Mouse (Mus musculus) MEL (cell line): ENCODE data around the gene Pitpnm3. TPM values are rescaled to one million over a fixed set of nuclear protein-coding genes. Genes with fewer than 3 reads are reported as not detected.

Experiments
- DNase-seq: peaks from one replicate; pipeline ENCODE4 v3.0.0; 2011; ENCODE audit warnings: low read depth, low spot score
- H3K27ac ChIP-seq: 2 replicates; pipeline ENCODE4 v1.5.1; 2012; ENCODE audit warnings: low read depth, mild to moderate bottlenecking, control low read depth, low read length, moderate library complexity; ENCODE audit not compliant: control insufficient read depth
- H3K27me3 ChIP-seq, 2 experiments: fragments of 150-350 bp in 1 of 2; sonication (generic) in 1 of 2; 2 replicates each; pipeline ENCODE4 v1.6.1; 2012; ENCODE audit warnings: low read length in 2 of 2, mild to moderate bottlenecking in 2 of 2, improper control_type of control experiment in 1 of 2, moderate library complexity in 1 of 2; ENCODE audit not compliant: insufficient read depth in 2 of 2, control insufficient read depth in 1 of 2
- H3K36me3 ChIP-seq, 2 experiments: 2 replicates each; pipeline ENCODE4 v1.6.1; 2012 to 2014; ENCODE audit warnings: low read length in 2 of 2, improper control_type of control experiment in 1 of 2, inconsistent platforms in 1 of 2, mild to moderate bottlenecking in 1 of 2; ENCODE audit not compliant: insufficient read depth in 2 of 2, control insufficient read depth in 1 of 2
- H3K4me1 ChIP-seq, 2 experiments: fragments of 150-350 bp in 1 of 2; sonication (generic) in 1 of 2; 2 replicates each; pipeline ENCODE4 v1.6.1; 2012; ENCODE audit warnings: low read length in 2 of 2, improper control_type of control experiment in 1 of 2, mild to moderate bottlenecking in 1 of 2; ENCODE audit not compliant: insufficient read depth in 2 of 2, control insufficient read depth in 1 of 2
- H3K4me3 ChIP-seq, 2 experiments: fragments of 150-350 bp in 1 of 2; sonication (generic) in 1 of 2; 2 replicates each; pipeline ENCODE4 v1.5.1; 2012; ENCODE audit warnings: low read depth in 2 of 2, low read length in 2 of 2, mild to moderate bottlenecking in 2 of 2, moderate library complexity in 2 of 2, control low read depth in 1 of 2, improper control_type of control experiment in 1 of 2; ENCODE audit not compliant: control insufficient read depth in 1 of 2, insufficient read depth in 1 of 2
- H3K79me2 ChIP-seq: 2 replicates; pipeline ENCODE4 v1.6.1; 2012; ENCODE audit warnings: mild to moderate bottlenecking, low read length, moderate library complexity; ENCODE audit not compliant: control insufficient read depth, poor library complexity, insufficient read depth
- H3K9ac ChIP-seq: 2 replicates; pipeline ENCODE4 v1.6.1; 2012; ENCODE audit warnings: low read depth, mild to moderate bottlenecking, control low read depth, low read length, moderate library complexity; ENCODE audit not compliant: control insufficient read depth, poor library complexity, severe bottlenecking
- H3K9me3 ChIP-seq: fragments of 150-350 bp; sonication (generic); replicated peaks from 2 replicates; pipeline ENCODE4 v1.6.1; 2012; ENCODE audit warnings: mild to moderate bottlenecking, low read length, improper control_type of control experiment, moderate library complexity; ENCODE audit not compliant: insufficient read depth
- CTCF ChIP-seq, 3 experiments: IDR thresholded peaks in 2 of 3; conservative IDR thresholded peaks in 1 of 3; 2 replicates each; pipeline ENCODE4 v1.5.1; 2011 to 2012; ENCODE audit warnings: low read length in 3 of 3, low read depth in 2 of 3, mild to moderate bottlenecking in 2 of 3, improper control_type of control experiment in 1 of 3, inconsistent platforms in 1 of 3, mixed read lengths in 1 of 3, moderate library complexity in 1 of 3; ENCODE audit not compliant: control insufficient read depth in 1 of 3, insufficient read depth in 1 of 3, poor library complexity in 1 of 3, severe bottlenecking in 1 of 3
- E2F4 ChIP-seq: IDR thresholded peaks from 2 replicates; pipeline ENCODE4 v1.6.1; 2011; ENCODE audit warnings: low read depth, low read length, improper control_type of control experiment, borderline replicate concordance
- GABPA ChIP-seq: IDR thresholded peaks from 2 replicates; pipeline ENCODE4 v1.6.1; 2012; ENCODE audit warnings: low read depth, mild to moderate bottlenecking, inconsistent platforms, low read length, improper control_type of control experiment, moderate library complexity
- GATA1 ChIP-seq: IDR thresholded peaks from 2 replicates; pipeline ENCODE4 v1.6.1; 2011; ENCODE audit warnings: low read depth, low read length, improper control_type of control experiment
- KAT2A ChIP-seq: conservative IDR thresholded peaks from 2 replicates; pipeline ENCODE4 v1.6.1; 2012; ENCODE audit warnings: low read depth, low read length, improper control_type of control experiment, inconsistent platforms
- MAFK ChIP-seq: IDR thresholded peaks from 2 replicates; pipeline ENCODE4 v1.6.1; 2011; ENCODE audit warnings: low read depth, mild to moderate bottlenecking, low read length, improper control_type of control experiment, borderline replicate concordance
- MAX ChIP-seq: IDR thresholded peaks from 2 replicates; pipeline ENCODE4 v1.6.1; 2011; ENCODE audit warnings: low read length, improper control_type of control experiment
- MEF2A ChIP-seq: IDR thresholded peaks from 2 replicates; pipeline ENCODE4 v1.6.1; 2014; ENCODE audit warnings: low read depth, mild to moderate bottlenecking, inconsistent platforms, low read length, improper control_type of control experiment; ENCODE audit not compliant: poor library complexity, insufficient replicate concordance, severe bottlenecking; ENCODE audit errors: extremely low read depth
- MYB ChIP-seq: IDR thresholded peaks from 2 replicates; pipeline ENCODE4 v1.6.1; 2011; ENCODE audit warnings: mild to moderate bottlenecking, low read depth, low read length, improper control_type of control experiment
- POLR2A ChIP-seq, 2 experiments: IDR thresholded peaks; 2 replicates each; pipeline ENCODE4 v1.6.1; 2011 to 2012; ENCODE audit warnings: low read length in 2 of 2, mild to moderate bottlenecking in 2 of 2, control low read depth in 1 of 2, improper control_type of control experiment in 1 of 2, low read depth in 1 of 2, moderate library complexity in 1 of 2; ENCODE audit not compliant: control insufficient read depth in 1 of 2, insufficient read depth in 1 of 2, poor library complexity in 1 of 2
- RAD21 ChIP-seq: IDR thresholded peaks from 2 replicates; pipeline ENCODE4 v1.6.1; 2011; ENCODE audit warnings: mild to moderate bottlenecking, low read depth, low read length, improper control_type of control experiment
- RCOR1 ChIP-seq: IDR thresholded peaks from 2 replicates; pipeline ENCODE4 v1.6.1; 2012; ENCODE audit warnings: low read depth, mild to moderate bottlenecking, inconsistent platforms, low read length, improper control_type of control experiment
- SMC3 ChIP-seq: IDR thresholded peaks from 2 replicates; pipeline ENCODE4 v1.6.1; 2011; ENCODE audit warnings: low read depth, low read length, improper control_type of control experiment
- TBP ChIP-seq: IDR thresholded peaks from 2 replicates; pipeline ENCODE4 v1.8.0; 2011; ENCODE audit warnings: low read depth, low read length, improper control_type of control experiment
- TCF12 ChIP-seq: IDR thresholded peaks from 2 replicates; pipeline ENCODE4 v1.6.1; 2014; ENCODE audit warnings: low read depth, mild to moderate bottlenecking, inconsistent platforms, low read length, improper control_type of control experiment, moderate library complexity
- USF1 ChIP-seq: IDR thresholded peaks from 2 replicates; pipeline ENCODE4 v1.6.1; 2014; ENCODE audit warnings: low read depth, mild to moderate bottlenecking, inconsistent platforms, low read length, improper control_type of control experiment, moderate library complexity
- USF2 ChIP-seq, 2 experiments: IDR thresholded peaks; 2 replicates each; pipeline ENCODE4 v1.6.1; 2011 to 2012; ENCODE audit warnings: improper control_type of control experiment in 2 of 2, low read length in 2 of 2, borderline replicate concordance in 1 of 2, inconsistent platforms in 1 of 2, low read depth in 1 of 2, mild to moderate bottlenecking in 1 of 2; ENCODE audit not compliant: insufficient read depth in 1 of 2
- ZC3H11A ChIP-seq: IDR thresholded peaks from 2 replicates; pipeline ENCODE4 v1.6.1; 2012; ENCODE audit warnings: low read depth, mild to moderate bottlenecking, inconsistent platforms, low read length, improper control_type of control experiment
- ZKSCAN1 ChIP-seq: IDR thresholded peaks from 2 replicates; pipeline ENCODE4 v1.6.1; 2012; ENCODE audit warnings: low read depth, mild to moderate bottlenecking, inconsistent platforms, low read length, improper control_type of control experiment, moderate library complexity
- polyA plus RNA-seq, 2 experiments: library from polyadenylated mRNA; stranded (reverse) in 1 of 2; unstranded in 1 of 2; fragments of >175 nt in 1 of 2; fragments of >200 nt in 1 of 2; gene quantifications; 2 replicates each; pipeline versions ENCODE4 v1.2.1 to v1.2.4; 2012; ENCODE audit warnings: low replicate concordance in 2 of 2, low read depth in 1 of 2; ENCODE audit not compliant: insufficient read length in 2 of 2, insufficient read depth in 1 of 2, missing spikeins in 1 of 2
- total RNA-seq: library from RNA; depleted of rRNA; stranded (reverse); fragments of 300-350 nt; gene quantifications from 2 replicates; pipeline ENCODE4 v1.2.3, GENCODE M21; 2012

Pitpnm3 gene
- total and polyA plus RNA-seq, 3 experiments: 0.24 TPM; not detected in 2

GRCm38 (mm10) chr11:72037996-72038395 is 97.6 kb downstream of the Pitpnm3 start:
- H3K9ac ChIP-seq: no peak overlapping the region
- H3K36me3 ChIP-seq: peaks cover 0 to 13% of the 10 kb centered on the region in 2 experiments; a peak in 2 of 4 replicates
- no peak overlapping the region for H3K27ac ChIP-seq
- peak; percentile 82 for DNase-seq
- no peaks in the 10 kb centered on the region for H3K27me3 ChIP-seq
- peak; percentile 76 for TF ChIP-seq RAD21
- no peak for TF ChIP-seq GABPA
- TF ChIP-seq RCOR1: no peak
- peak; percentile 57 for TF ChIP-seq ZC3H11A
- peak; percentile 60 to 76 (median 72) for TF ChIP-seq CTCF (IDR thresholded peaks at IDR 0.05 in 2 of 3, conservative IDR thresholded peaks at IDR 0.05 in 1 of 3; ENCODE audit: control insufficient read depth in 1 of 3, insufficient read depth in 1 of 3, low read depth in 2 of 3, low read length in 3 of 3, poor library complexity in 1 of 3, severe bottlenecking in 1 of 3)
- TF ChIP-seq SMC3: peak; percentile 51
- TF ChIP-seq, all 39 proteins: peak for 4
- no peak overlapping the region for H3K4me3 ChIP-seq
- peaks cover 8 to 35% of the 10 kb centered on the region in 2 experiments for H3K4me1 ChIP-seq
- H3K79me2 ChIP-seq: peaks cover 7% of the 10 kb centered on the region
- no peaks in the 10 kb centered on the region for H3K9me3 ChIP-seq

- Histone ChIP-seq H3K27ac (no peak within 1 kb of the TSS), H3K4me3 (no peak within 1 kb of the TSS), H3K27me3 (no peaks in the 10 kb centered on the region), H3K36me3 (peaks cover 0 to 10% of the 10 kb centered on the region in 2 experiments; a peak in 2 of 4 replicates), H3K9ac (no peak within 1 kb of the TSS), H3K79me2 (peaks cover under 1% of the 10 kb centered on the region; the same call in 1 of the 2 replicates), H3K9me3 (no peaks in the 10 kb centered on the region), H3K4me1 (peaks cover 8 to 31% of the 10 kb centered on the region in 2 experiments)
- no peak for TF ChIP-seq ZKSCAN1
- DNase-seq: no peak
Measured at GRCm38 (mm10) chr11:72037409-72037808, 98.2 kb downstream of the Pitpnm3 start, which contains the start of gene Aipl1. Aipl1 (minus strand) TSS chr11:72037509.

GRCm38 (mm10) chr11:72032589-72032988 is 103.0 kb downstream of the Pitpnm3 start:
- peaks cover 7 to 28% of the 10 kb centered on the region in 2 experiments for H3K4me1 ChIP-seq
- H3K27me3 ChIP-seq: no peaks in the 10 kb centered on the region
- no peaks in the 10 kb centered on the region for H3K79me2 ChIP-seq
- H3K4me3 ChIP-seq: no peak overlapping the region
- no peak overlapping the region for H3K9ac ChIP-seq
- H3K36me3 ChIP-seq: peaks cover 0 to 7% of the 10 kb centered on the region in 2 experiments; a peak in 2 of 4 replicates
- DNase-seq: no peak
- H3K9me3 ChIP-seq: no peaks in the 10 kb centered on the region
- H3K27ac ChIP-seq: no peak overlapping the region
- no peak for TF ChIP-seq GABPA
- no peak for TF ChIP-seq USF1
- TF ChIP-seq USF2 (IDR thresholded peaks at IDR 0.05; ENCODE audit: borderline replicate concordance in 1 of 2, insufficient read depth in 1 of 2, low read depth in 1 of 2, low read length in 2 of 2): no peak
- no peak for TF ChIP-seq KAT2A
- TF ChIP-seq POLR2A (IDR thresholded peaks at IDR 0.05; ENCODE audit: control insufficient read depth in 1 of 2, insufficient read depth in 1 of 2, low read depth in 1 of 2, low read length in 2 of 2, poor library complexity in 1 of 2): no peak
- no peak for TF ChIP-seq MYB
- TF ChIP-seq E2F4: no peak
- TF ChIP-seq TCF12: no peak
- no peak for TF ChIP-seq MEF2A
- TF ChIP-seq GATA1: no peak
- no peak for TF ChIP-seq MAFK
- no peak for TF ChIP-seq TBP
- TF ChIP-seq CTCF (IDR thresholded peaks at IDR 0.05 in 2 of 3, conservative IDR thresholded peaks at IDR 0.05 in 1 of 3; ENCODE audit: control insufficient read depth in 1 of 3, insufficient read depth in 1 of 3, low read depth in 2 of 3, low read length in 3 of 3, poor library complexity in 1 of 3, severe bottlenecking in 1 of 3): no peak
- no peak for TF ChIP-seq SMC3
- TF ChIP-seq RCOR1: no peak
- no peak for TF ChIP-seq MAX
